ENCODE assay signal across 9 mouse cellular contexts in the genomic region with DNA sequence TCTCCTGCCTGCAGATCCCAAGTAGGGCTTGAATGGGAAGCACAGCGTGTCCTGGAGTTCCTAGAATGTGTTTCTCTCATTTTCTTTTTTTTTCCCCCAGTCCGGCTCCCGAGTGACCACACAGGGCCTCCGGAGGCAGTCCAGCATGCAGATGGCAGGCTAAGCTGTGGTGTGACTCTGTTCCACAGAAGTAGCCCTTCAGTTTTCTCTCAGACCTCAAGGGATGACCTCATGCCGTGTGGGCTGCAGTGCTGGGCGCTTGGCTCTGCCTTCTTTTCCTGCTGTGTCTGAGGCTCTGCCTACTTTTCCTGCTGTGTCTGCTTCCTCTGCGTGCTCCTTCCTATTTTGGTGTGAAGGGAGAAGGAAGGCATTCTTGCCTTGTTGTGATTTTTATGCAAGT.
A peak's percentile ranks its signal among the peaks of the same experiment; 100 is the strongest.
DNase-seq lines count a peak whose midpoint lies in the region; ATAC-seq and TF ChIP-seq lines count a peak whose summit lies in the region.
"Had no signal": no experiment of that assay in that cellular context is flagged by ENCODE, and none has a peak within 500 bp of the region (broad histone marks: within the 10 kb centered on the region; RNA-seq: fewer than 3 reads in every experiment).

No protein-coding gene starts in this region.

- H3K4me3 ChIP-seq in embryonic facial prominence, embryonic 11.5 days (ENCODE audit: low read depth, low read length), result no peak overlapping the region
- no peak overlapping the region for H3K4me3 ChIP-seq in heart, postnatal 0 days (ENCODE audit: low read depth, low read length)
- no peak overlapping the region for H3K4me3 ChIP-seq in stomach, embryonic 16.5 days (replicated peaks; ENCODE audit: low read length)
- H3K4me3 ChIP-seq: myocyte had no signal

- TF ChIP-seq EP300 in heart, postnatal 0 days (IDR thresholded peaks at IDR 0.05; ENCODE audit: low read depth), result no peak

- peak; percentile 56; the same call in 1 of the 2 replicates for ATAC-seq in embryonic facial prominence, embryonic 11.5 days (replicated peaks; ENCODE audit: insufficient number of reproducible peaks, low FRiP score, low TSS enrichment, low read depth)
- peak; percentile 44; the same call in 1 of the 2 replicates for ATAC-seq in heart, postnatal 0 days (ENCODE audit: insufficient read depth, low read depth)
- ATAC-seq in stomach, embryonic 16.5 days (ENCODE audit: insufficient read depth, low FRiP score), result peak; percentile 40; the same call in 1 of the 2 replicates

- no peaks in the 10 kb centered on the region for H3K27me3 ChIP-seq in embryonic facial prominence, embryonic 11.5 days (ENCODE audit: control insufficient read depth, insufficient read depth, low read length)
- no peaks in the 10 kb centered on the region for H3K27me3 ChIP-seq in heart, postnatal 0 days (ENCODE audit: control insufficient read depth, insufficient read depth, low read length)
- H3K27me3 ChIP-seq in stomach, embryonic 16.5 days (ENCODE audit: control insufficient read depth, insufficient read depth, low read length), result no peaks in the 10 kb centered on the region

- H3K4me2 ChIP-seq in embryonic facial prominence, embryonic 11.5 days (ENCODE audit: low read depth, low read length), result no peak overlapping the region
- peak overlapping the region; percentile 13 for H3K4me2 ChIP-seq in heart, postnatal 0 days (ENCODE audit: low read depth, low read length)
- H3K4me2 ChIP-seq in stomach, embryonic 16.5 days (ENCODE audit: low read depth, low read length), result peak overlapping the region; percentile 17; the same call in 1 of the 2 replicates

- no peak overlapping the region for H3K9ac ChIP-seq in embryonic facial prominence, embryonic 11.5 days (replicated peaks; ENCODE audit: low read length)
- H3K9ac ChIP-seq in heart, postnatal 0 days (replicated peaks; ENCODE audit: low read depth, low read length), result no peak overlapping the region
- H3K9ac ChIP-seq in stomach, embryonic 16.5 days (ENCODE audit: low read length), result no peak overlapping the region

- no peaks in the 10 kb centered on the region for H3K36me3 ChIP-seq in embryonic facial prominence, embryonic 11.5 days (replicated peaks; ENCODE audit: control insufficient read depth, insufficient read depth, low read depth, low read length)
- H3K36me3 ChIP-seq in heart, postnatal 0 days (replicated peaks; ENCODE audit: control insufficient read depth, insufficient read depth, low read length), result no peaks in the 10 kb centered on the region
- no peaks in the 10 kb centered on the region for H3K36me3 ChIP-seq in stomach, embryonic 16.5 days (ENCODE audit: control insufficient read depth, insufficient read depth, low read length)

- TF ChIP-seq CTCF in heart, postnatal 0 days (IDR thresholded peaks at IDR 0.05; ENCODE audit: low read depth), result no peak

- no peaks in the 10 kb centered on the region for H3K9me3 ChIP-seq in embryonic facial prominence, embryonic 11.5 days (replicated peaks; ENCODE audit: control insufficient read depth, low read length)
- no peaks in the 10 kb centered on the region for H3K9me3 ChIP-seq in heart, postnatal 0 days (replicated peaks; ENCODE audit: control insufficient read depth, low read length)
- H3K9me3 ChIP-seq in stomach, embryonic 16.5 days (replicated peaks; ENCODE audit: control insufficient read depth, low read length), result no peaks in the 10 kb centered on the region

- WGBS in embryonic facial prominence, embryonic 11.5 days, result 34% methylated on average over 7 of the region's 7 CpGs
- WGBS in heart, postnatal 0 days, result 19% methylated on average over 7 of the region's 7 CpGs
- 38% methylated on average over 7 of the region's 7 CpGs for WGBS in stomach, embryonic 16.5 days

- H3K27ac ChIP-seq in embryonic facial prominence, embryonic 11.5 days (replicated peaks; ENCODE audit: low read depth, low read length), result no peak overlapping the region
- H3K27ac ChIP-seq in heart, postnatal 0 days (ENCODE audit: low read depth), result 0 out of 2 replicates have a peak overlapping the region, but pooled peaks have one; percentile 8
- peak overlapping the region; percentile 66 for H3K27ac ChIP-seq in stomach, embryonic 16.5 days (ENCODE audit: low read length)

- no peaks in the 10 kb centered on the region for H3K4me1 ChIP-seq in embryonic facial prominence, embryonic 11.5 days (ENCODE audit: control insufficient read depth, insufficient read depth, low read length)
- peaks cover 8% of the 10 kb centered on the region; the same call in 1 of the 2 replicates for H3K4me1 ChIP-seq in heart, postnatal 0 days (ENCODE audit: control insufficient read depth, insufficient read depth)
- H3K4me1 ChIP-seq in stomach, embryonic 16.5 days (ENCODE audit: control insufficient read depth, insufficient read depth, low read length), result 0 out of 2 replicates have a peak, but pooled peaks cover 5% of the 10 kb centered on the region

- peak; percentile 28 for DNase-seq in lung, postnatal 10 days
- no peak for DNase-seq in lung, adult 18-20 months
- DNase-seq in embryonic facial prominence, embryonic 11.5 days (ENCODE audit: low spot score), result peak; percentile 4
- no peak for DNase-seq in heart, postnatal 0 days (ENCODE audit: low spot score)
- no peak for DNase-seq in thymus, postnatal 36 days
- DNase-seq in ovary, adult 18-20 months (ENCODE audit: low spot score), result no peak
- no peak for DNase-seq in kidney, adult 11 months

Comparison
In these comparisons a context has a peak if more than half of its experiments do, and no peak if none do; other contexts are left out.
1. DNase-seq: peak in lung, postnatal 10 days (single experiment) and embryonic facial prominence, embryonic 11.5 days (single experiment); none in lung, adult 18-20 months (0 of 2), heart, postnatal 0 days (single experiment), thymus, postnatal 36 days (0 of 2), ovary, adult 18-20 months (single experiment) and kidney, adult 11 months (single experiment).
2. Peak in every context shown above with its lines, with median percentiles within 50 percentile points of each other: ATAC-seq.